Mouse (Mus musculus) urinary bladder, postnatal 0 days (tissue): ENCODE measurements around the gene Prss22. TPM values are rescaled to one million over a fixed set of nuclear protein-coding genes. Genes with fewer than 3 reads are reported as not detected.

ENCODE experiments used
- microRNA-seq: library from miRNA; unstranded; fragments of <30 nt; microRNA quantifications from one replicate; pipeline ENCODE4, GENCODE M21; 2016
- polyA plus RNA-seq: library from polyadenylated mRNA; unstranded; fragments of >200 nt; fragmentation: Nextera tagmentation; extraction: Ambion mirVana; gene quantifications from 2 replicates; pipeline ENCODE4 v1.2.1, GENCODE M21; 2015

Gene Prss22
- polyA plus RNA-seq, result 14.5 and 15.4 TPM in 2 replicates

DNA sequence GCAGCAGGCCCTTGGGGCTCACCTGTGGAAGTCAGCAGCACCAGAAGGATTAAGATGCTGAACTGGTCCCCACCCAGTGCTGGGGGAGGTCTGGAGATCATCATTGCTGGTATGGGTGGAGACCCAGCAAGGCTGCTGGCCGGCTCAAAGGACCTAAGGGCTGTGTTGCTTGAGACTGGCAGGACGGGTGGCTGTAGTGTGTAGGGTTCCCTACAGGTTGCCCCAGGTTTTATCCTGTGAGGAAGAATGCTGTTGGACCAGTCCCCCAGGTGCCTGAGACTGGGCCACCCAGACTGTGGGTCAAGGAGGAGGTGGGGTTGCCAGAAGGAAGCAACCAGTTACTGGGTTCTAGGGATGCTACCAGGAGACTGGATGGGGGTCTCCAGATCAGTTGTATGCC, at the start of gene Prss22:
Gene Prss22 (minus strand): TSS at position 200 of the 400 bp plus-strand sequence.

DNA sequence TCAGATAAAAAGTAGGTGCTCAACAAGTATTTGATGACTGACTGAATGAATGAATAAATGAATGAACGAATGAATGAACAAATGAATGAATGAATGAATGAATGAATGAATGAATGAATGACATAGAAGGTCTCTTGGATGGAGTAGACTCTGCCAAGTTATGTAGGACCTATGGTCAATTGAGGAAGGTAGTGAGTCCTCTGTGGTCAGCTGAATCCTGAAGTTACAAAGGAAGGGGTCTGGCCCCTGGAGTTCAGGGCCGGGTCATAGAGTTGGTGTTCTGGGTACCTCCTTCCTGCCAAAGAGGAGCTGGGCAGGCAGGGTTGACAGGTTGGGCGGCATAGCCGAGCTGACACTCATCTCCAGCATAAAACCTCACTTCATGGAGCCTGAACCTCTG, 39.9 kb upstream of the Prss22 start, which contains the start of gene Prss27:
Gene Prss27 (plus strand): TSS at position 301 of the 400 bp plus-strand sequence.

DNA sequence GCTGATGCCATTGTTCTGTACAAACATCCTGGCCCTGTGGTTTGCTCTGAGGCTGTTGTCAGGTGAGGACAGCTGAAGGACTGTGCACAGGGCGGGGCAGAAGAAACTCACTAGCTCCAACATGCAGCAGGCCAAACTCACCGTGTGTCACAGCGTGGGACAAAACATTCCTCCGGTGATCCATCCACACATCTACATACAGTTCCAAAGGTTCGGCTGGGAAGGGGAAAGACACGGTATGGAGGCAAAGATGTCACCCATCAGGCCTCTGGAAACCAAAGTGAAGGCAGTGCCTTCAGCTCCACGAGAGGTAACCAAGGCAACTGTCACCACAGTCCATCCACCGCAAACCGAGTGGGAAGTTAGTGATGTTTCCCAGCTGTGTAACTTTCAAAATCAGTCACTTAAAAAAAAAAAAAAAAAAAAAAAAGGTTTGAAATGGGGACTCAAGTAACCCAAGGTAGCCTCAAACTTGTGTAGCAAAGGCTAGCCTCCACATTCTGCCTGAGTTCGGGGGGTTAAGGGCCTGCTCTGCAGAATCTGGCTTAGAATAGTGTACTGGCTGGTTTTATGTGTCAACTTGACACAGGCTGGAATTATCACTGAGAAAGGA, 17.5 kb downstream of the Prss22 start, which contains the start of gene Prss30:
Gene Prss30 (minus strand): TSS at position 270 of the 613 bp plus-strand sequence.

DNA sequence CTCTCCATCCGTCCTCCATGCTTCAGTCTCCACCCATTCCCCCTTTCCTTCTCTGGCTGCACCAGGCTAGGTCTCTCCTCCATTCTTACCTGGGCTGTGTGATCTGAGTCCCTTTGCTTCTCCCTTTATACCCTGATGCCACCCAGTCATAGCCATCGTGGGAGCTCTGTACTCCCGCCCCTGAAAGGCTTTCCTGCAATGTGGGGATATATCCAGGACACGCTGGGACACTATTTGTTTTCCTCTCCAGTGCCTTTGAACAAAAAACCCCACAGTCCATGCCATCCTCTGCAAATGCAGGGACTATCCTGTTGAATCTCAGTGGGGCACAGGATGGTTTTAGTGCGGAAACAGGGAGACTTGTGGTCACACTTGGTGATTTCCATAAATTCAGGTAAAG, 42.7 kb downstream of the Prss22 start, which contains the start of gene Sbpl:
Gene Sbpl (minus strand): TSS at position 101 of the 400 bp plus-strand sequence.

Small RNA genes within 50 kb of the gene (microRNA-seq; reads per million reads assigned to microRNA genes)
- not detected for gene Gm27700

Other genes starting within 250 kb of the Prss22 start
- 26.5 and 28.3 TPM in 2 replicates for gene Flywch1, start 226.5 kb downstream of the Prss22 start, polyA plus RNA-seq
- 11.5 and 14.0 TPM in 2 replicates for gene Flywch2, start 212.0 kb downstream of the Prss22 start, polyA plus RNA-seq
- 230 and 239 TPM in 2 replicates for gene Srrm2, start 207.6 kb downstream of the Prss22 start, polyA plus RNA-seq
- 1,134 TPM in 2 replicates for gene Elob, start 169.0 kb downstream of the Prss22 start, polyA plus RNA-seq
- gene Prss33, start 162.0 kb downstream of the Prss22 start, polyA plus RNA-seq, result not detected in 2 replicates
- 1.1 and 1.5 TPM in 2 replicates for gene Prss32, start 154.2 kb downstream of the Prss22 start, polyA plus RNA-seq
- 0.12 TPM in 1 of 2 replicates, not detected in the other for gene Prss41, start 153.9 kb downstream of the Prss22 start, polyA plus RNA-seq
- gene Prss21, start 130.0 kb downstream of the Prss22 start, polyA plus RNA-seq, result not detected in 2 replicates
- not detected in 2 replicates for gene Dcpp1, start 117.2 kb downstream of the Prss22 start, polyA plus RNA-seq
- not detected in 2 replicates for gene Dcpp2, start 117.2 kb downstream of the Prss22 start, polyA plus RNA-seq
- gene Dcpp3, start 80.6 kb downstream of the Prss22 start, polyA plus RNA-seq, result not detected in 2 replicates
- not detected in 2 replicates for gene Sbp, start 56.4 kb downstream of the Prss22 start, polyA plus RNA-seq
- not detected in 2 replicates for gene Sbpl, start 42.8 kb downstream of the Prss22 start, polyA plus RNA-seq
- 0.11 TPM in 1 of 2 replicates, not detected in the other for gene Prss30, start 17.5 kb downstream of the Prss22 start, polyA plus RNA-seq
- gene Prss27, start 40.0 kb upstream of the Prss22 start, polyA plus RNA-seq, result 22.4 and 23.8 TPM in 2 replicates
- 47.7 and 61.0 TPM in 2 replicates for gene Kctd5, start 75.4 kb upstream of the Prss22 start, polyA plus RNA-seq
- 31.2 and 35.3 TPM in 2 replicates for gene Pdpk1, start 152.8 kb upstream of the Prss22 start, polyA plus RNA-seq
- 24.9 and 27.2 TPM in 2 replicates for gene Amdhd2, start 165.7 kb upstream of the Prss22 start, polyA plus RNA-seq
- gene Atp6v0c, start 171.6 kb upstream of the Prss22 start, polyA plus RNA-seq, result 502 and 568 TPM in 2 replicates
- gene Tbc1d24, start 207.5 kb upstream of the Prss22 start, polyA plus RNA-seq, result 1.7 and 1.9 TPM in 2 replicates
- gene Ntn3, start 211.4 kb upstream of the Prss22 start, polyA plus RNA-seq, result 1.6 TPM in 2 replicates
- gene Tedc2, start 222.8 kb upstream of the Prss22 start, polyA plus RNA-seq, result 3.6 TPM in 2 replicates